Mouse (Mus musculus): ENCODE results near the gene Tmem259.

GRCm38 (mm10) chr10:79937775-79938526 is 46.2 kb downstream of the Tmem259 start:
- TF ChIP-seq CTCF (conservative IDR thresholded peaks at IDR 0.05; ENCODE audit: low read length) = no peak
- TF ChIP-seq NANOG (IDR thresholded peaks at IDR 0.05; ENCODE audit: borderline replicate concordance, low read length) = no peak
